Mouse (Mus musculus) forebrain, postnatal 0 days (tissue): ENCODE measurements around the gene Hdac11. TPM values are rescaled to one million over a fixed set of nuclear protein-coding genes. Genes with fewer than 3 reads are reported as not detected.
"Not testable (repeated sequence)": the region's sequence is repeated elsewhere in the genome, so short reads cannot be mapped to it uniquely, and the experiment has no call there.

ENCODE experiments used
- ATAC-seq: fragments of 200-750 bp; cut with Nextera tagmentation; 2 replicates; pipeline ENCODE4 v1.8.0; 2017; ENCODE audit warnings: mild to moderate bottlenecking, moderate library complexity
- DNase-seq: peaks from one replicate; pipeline ENCODE4 v3.0.0-alpha.2; 2015
- H3K27ac ChIP-seq: fragments of 300-500 bp; sonication (generic); 2 replicates; pipeline ENCODE4 v1.5.1; 2014; ENCODE audit warnings: low read depth, mild to moderate bottlenecking, antibody characterized with exemption, low read length, moderate library complexity, mixed read lengths
- H3K27me3 ChIP-seq: fragments of 300-500 bp; sonication (generic); 2 replicates; pipeline ENCODE4 v1.6.1; 2014; ENCODE audit warnings: mild to moderate bottlenecking, low read length, mixed read lengths; ENCODE audit not compliant: insufficient read depth
- H3K36me3 ChIP-seq: fragments of 300-500 bp; sonication (generic); 2 replicates; pipeline ENCODE4 v1.6.1; 2014; ENCODE audit warnings: mild to moderate bottlenecking, moderate library complexity; ENCODE audit not compliant: insufficient read depth
- H3K4me1 ChIP-seq: fragments of 300-500 bp; sonication (generic); 2 replicates; pipeline ENCODE4 v1.6.1; 2014; ENCODE audit warnings: antibody characterized with exemption; ENCODE audit not compliant: insufficient read depth
- H3K4me2 ChIP-seq: fragments of 300-500 bp; sonication (generic); 2 replicates; pipeline ENCODE4 v1.6.1; 2014; ENCODE audit warnings: low read depth, mild to moderate bottlenecking, moderate library complexity
- H3K4me3 ChIP-seq: fragments of 300-500 bp; sonication (generic); 2 replicates; pipeline ENCODE4 v1.5.1; 2014; ENCODE audit warnings: low read depth, low read length, mixed read lengths
- H3K9ac ChIP-seq: fragments of 300-500 bp; sonication (generic); 2 replicates; pipeline ENCODE4 v1.6.1; 2014; ENCODE audit warnings: mild to moderate bottlenecking
- H3K9me3 ChIP-seq: fragments of 300-500 bp; sonication (generic); 2 replicates; pipeline ENCODE4 v1.6.1; 2016; ENCODE audit warnings: low read length
- CTCF ChIP-seq: sonication (generic); IDR thresholded peaks from 2 replicates; pipeline ENCODE4 v1.5.1; 2016; ENCODE audit warnings: antibody characterized with exemption, control low read depth, low read depth
- WGBS: fragments of 180-500 bp; shearing (Covaris S2); extraction: QIAGEN DNeasy Blood & Tissue Kit; methylation state at CpG from one replicate; pipeline ENCODE4 v1.1.7; 2014; 5-methylcytosine and 5-hydroxymethylcytosine counted together
- polyA plus RNA-seq: library from polyadenylated mRNA; unstranded; fragments of >200 nt; fragmentation: Nextera tagmentation; extraction: Ambion mirVana; gene quantifications from 2 replicates; pipeline ENCODE4 v1.2.1, GENCODE M21; 2015
- total RNA-seq: library from RNA; depleted of rRNA; stranded (reverse); fragments of >200 nt; gene quantifications from 2 replicates; pipeline ENCODE4 v1.2.3, GENCODE M21; 2014

The Hdac11 gene
- total and polyA plus RNA-seq, 2 experiments from 2014 or later, result 34.5 to 81.0 TPM

DNA sequence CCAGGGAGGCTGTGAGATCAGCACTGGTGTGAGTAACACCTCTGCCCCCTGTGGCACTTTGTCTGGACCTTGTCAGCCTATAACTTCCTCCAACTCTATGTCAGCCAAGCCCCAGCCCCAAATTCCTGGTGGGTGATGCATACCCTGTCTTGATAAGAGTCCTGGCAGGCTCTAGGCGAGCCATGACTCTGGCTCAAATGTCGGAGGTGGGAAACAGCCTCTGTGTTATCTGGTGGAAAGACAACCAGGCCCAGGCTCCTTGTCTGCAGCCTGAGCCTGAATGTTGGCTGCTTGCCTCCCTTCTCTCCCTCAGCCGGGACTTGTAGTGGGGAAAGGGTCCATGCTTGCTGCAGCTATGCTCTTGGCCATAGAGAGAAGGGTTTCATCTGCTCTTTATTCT lies 54.4 kb downstream of the Hdac11 start:
- H3K9me3 ChIP-seq, result no peaks in the 10 kb centered on the region
- WGBS, result 75% methylated on average over 3 of the region's 3 CpGs

DNA sequence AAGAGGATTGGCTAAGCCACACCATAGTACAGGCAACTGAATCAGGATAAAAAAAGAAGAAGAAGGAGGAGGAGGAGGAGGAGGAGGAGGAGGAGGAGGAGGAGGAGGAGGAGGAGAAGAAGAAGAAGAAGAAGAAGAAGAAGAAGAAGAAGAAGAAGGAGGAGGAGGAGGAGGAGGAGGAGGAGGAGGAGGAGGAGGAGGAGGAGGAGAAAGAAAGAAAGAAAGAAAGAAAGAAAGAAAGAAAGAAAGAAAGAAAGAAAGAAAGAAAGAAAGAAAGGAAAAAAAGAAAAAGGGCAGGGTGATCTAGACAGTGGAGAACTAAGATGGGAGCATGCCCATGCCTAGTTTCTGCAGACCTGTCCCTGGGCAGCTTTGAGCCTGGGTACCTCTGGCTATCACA lies 55.7 kb downstream of the Hdac11 start, which contains the start of gene Fbln2:
Gene Fbln2 (plus strand): TSS at position 301 of the 400 bp plus-strand sequence.
- DNase-seq, H3K9me3 ChIP-seq, H3K27ac ChIP-seq, H3K27me3 ChIP-seq, H3K4me1 ChIP-seq, H3K36me3 ChIP-seq: not testable (repeated sequence)
- peak within 1 kb of the TSS; percentile 36 for H3K4me3 ChIP-seq
- peak within 1 kb of the TSS; percentile 61 for H3K4me2 ChIP-seq
- peak within 1 kb of the TSS; percentile 54 for H3K9ac ChIP-seq
- ATAC-seq, result peak; percentile 1; the same call in 1 of the 2 replicates

More for the DNA sequence above, 54.4 kb downstream of the Hdac11 start:
- Histone ChIP-seq H3K4me1 (no peaks in the 10 kb centered on the region), H3K4me2 (no peak overlapping the region), H3K27ac (no peak overlapping the region), H3K4me3 (no peak overlapping the region), H3K36me3 (no peaks in the 10 kb centered on the region), H3K9ac (no peak overlapping the region), H3K27me3 (no peaks in the 10 kb centered on the region)
- ATAC-seq (no peak), DNase-seq (no peak)
- TF ChIP-seq CTCF, result no peak

DNA sequence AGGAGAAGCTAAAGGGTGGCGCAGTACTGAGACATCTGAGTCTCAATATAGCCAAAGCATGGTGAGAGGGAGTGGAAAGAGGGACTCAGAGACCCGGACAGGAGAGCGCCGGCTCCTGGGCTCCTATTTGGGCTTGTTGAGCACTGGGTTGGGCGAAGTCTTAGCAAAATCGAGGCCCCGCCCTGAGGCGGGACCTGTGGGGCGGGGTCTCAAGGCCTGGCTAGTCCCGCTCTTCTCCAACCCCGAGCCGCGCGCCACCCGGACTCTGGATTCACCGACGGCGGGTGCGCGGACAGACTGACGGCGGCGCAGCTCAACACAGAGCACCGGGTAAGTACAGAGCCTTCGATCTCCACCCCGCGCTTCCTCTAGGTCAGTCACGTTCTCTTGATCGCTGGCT lies 56.1 kb downstream of the Hdac11 start:
- Histone ChIP-seq H3K4me3 (peak overlapping the region; percentile 36), H3K4me1 (0 out of 2 replicates have a peak, but pooled peaks cover 4% of the 10 kb centered on the region), H3K4me2 (peak overlapping the region; percentile 61), H3K36me3 (no peaks in the 10 kb centered on the region), H3K27ac (no peak overlapping the region), H3K9me3 (no peaks in the 10 kb centered on the region), H3K9ac (peak overlapping the region; percentile 54), H3K27me3 (no peaks in the 10 kb centered on the region)
- WGBS, result 1% methylated on average over 29 of the region's 29 CpGs
- ATAC-seq (peak; percentile 83), DNase-seq (peak; percentile 59)
- no peak for TF ChIP-seq CTCF

DNA sequence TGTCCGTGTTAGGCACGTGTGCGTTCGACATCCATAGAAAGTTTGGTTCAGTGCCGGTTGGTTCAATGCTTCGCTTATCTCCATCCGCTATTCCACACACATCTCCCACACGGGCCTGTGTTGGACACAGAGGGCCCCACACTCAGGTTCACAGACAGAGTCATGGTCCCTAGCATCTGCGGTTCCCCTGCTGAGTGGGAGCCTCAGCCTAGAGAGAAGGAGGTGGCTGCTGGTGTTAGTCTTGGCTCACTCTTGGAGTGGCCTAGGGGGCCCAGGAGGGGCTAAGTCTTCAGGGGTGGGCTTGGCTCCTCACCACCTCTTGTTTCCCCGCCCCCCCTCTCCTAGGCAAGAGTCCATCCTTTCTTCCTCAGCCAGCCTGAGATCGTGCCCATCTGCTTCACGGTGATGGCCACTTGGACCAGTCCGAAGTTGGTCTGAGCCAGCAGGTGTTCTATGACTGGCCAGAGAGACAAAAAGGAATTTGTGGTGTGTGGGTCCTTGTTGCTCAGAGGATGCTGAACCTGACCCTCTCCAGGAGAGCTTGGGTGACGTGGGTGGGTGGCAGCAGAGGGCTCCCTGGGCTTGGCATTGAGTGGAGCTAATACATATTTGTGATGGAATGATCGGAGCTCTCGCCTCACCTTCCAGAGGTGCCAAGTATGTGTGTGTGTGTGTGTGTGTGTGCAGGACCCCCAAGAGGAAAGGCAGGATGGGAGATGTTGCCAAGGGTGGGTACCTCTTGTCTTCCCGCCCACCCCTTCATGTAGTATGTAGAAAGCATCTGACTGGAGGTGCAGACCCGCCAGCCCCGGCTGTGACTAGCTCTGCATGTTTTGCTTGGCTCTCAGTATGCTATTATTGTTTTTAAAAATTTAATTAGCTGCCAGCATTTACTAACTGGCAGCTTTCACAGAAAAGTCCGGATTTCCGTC lies 57.1 kb downstream of the Hdac11 start:
- ATAC-seq (no peak; the same call in 1 of the 2 replicates), DNase-seq (no peak)
- Histone ChIP-seq H3K36me3 (no peaks in the 10 kb centered on the region), H3K4me1 (peaks cover 10% of the 10 kb centered on the region; the same call in 1 of the 2 replicates), H3K27ac (no peak overlapping the region), H3K9ac (0 out of 2 replicates have a peak overlapping the region, but pooled peaks have one; percentile 54), H3K4me2 (peak overlapping the region; percentile 61), H3K4me3 (peak overlapping the region; percentile 36), H3K27me3 (no peaks in the 10 kb centered on the region), H3K9me3 (no peaks in the 10 kb centered on the region)
- WGBS, result 47% methylated on average over 21 of the region's 21 CpGs
- TF ChIP-seq CTCF, result no peak

DNA sequence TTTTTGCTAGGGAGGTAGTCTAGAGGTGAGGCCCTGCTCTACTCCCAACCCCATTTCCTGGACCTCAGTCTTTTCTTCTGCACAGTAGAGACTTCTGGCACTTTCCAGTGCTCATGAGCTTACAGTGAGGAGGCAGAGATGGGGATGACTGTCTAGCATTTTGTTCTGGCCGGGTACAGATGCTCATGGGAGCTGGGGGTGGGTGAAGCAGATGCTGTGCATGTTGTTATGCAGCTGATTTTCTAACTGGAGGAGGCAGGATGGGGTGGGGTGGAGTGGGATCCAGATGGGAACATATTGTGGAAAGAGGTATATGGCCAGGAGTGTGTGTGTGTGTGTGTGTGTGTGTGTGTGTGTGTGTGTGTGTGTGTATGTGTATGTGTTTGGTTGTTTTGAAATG lies 59.0 kb downstream of the Hdac11 start:
- Histone ChIP-seq H3K9me3 (no peaks in the 10 kb centered on the region), H3K27ac (no peak overlapping the region), H3K9ac (no peak overlapping the region), H3K4me2 (no peak overlapping the region), H3K27me3 (no peaks in the 10 kb centered on the region), H3K36me3 (no peaks in the 10 kb centered on the region), H3K4me3 (no peak overlapping the region), H3K4me1 (peaks cover 14% of the 10 kb centered on the region; the same call in 1 of the 2 replicates)
- no peak for TF ChIP-seq CTCF
- DNase-seq (no peak), ATAC-seq (no peak)
- 55% methylated on average over 1 of the region's 1 CpGs for WGBS

DNA sequence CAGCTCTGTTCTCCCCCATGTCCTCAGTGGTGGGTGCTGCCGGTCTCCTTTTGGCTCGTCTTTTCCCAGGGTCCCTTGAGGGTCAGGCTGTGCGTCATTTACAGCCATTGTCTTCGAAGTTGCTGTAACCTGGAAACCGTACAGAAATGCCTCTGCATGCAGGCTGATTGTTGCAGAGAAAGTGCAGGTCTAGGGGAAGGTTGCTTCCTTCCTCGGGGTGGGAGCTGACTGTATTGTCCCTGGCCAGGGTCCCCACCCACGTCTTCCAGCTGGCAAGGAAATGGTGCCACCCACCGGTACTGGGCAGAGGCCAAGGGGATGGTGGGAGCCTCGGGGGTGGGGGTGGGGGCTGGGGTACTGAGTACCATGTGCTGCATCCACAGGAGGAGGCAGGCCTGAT lies 62.0 kb downstream of the Hdac11 start:
- Histone ChIP-seq H3K4me3 (no peak overlapping the region), H3K4me2 (no peak overlapping the region), H3K9me3 (no peaks in the 10 kb centered on the region), H3K36me3 (no peaks in the 10 kb centered on the region), H3K27ac (no peak overlapping the region; the same call in 1 of the 2 replicates), H3K27me3 (no peaks in the 10 kb centered on the region), H3K4me1 (peaks cover 14% of the 10 kb centered on the region; the same call in 1 of the 2 replicates), H3K9ac (no peak overlapping the region)
- ATAC-seq (no peak), DNase-seq (no peak)
- no peak for TF ChIP-seq CTCF
- 40% methylated on average over 9 of the region's 9 CpGs for WGBS

DNA sequence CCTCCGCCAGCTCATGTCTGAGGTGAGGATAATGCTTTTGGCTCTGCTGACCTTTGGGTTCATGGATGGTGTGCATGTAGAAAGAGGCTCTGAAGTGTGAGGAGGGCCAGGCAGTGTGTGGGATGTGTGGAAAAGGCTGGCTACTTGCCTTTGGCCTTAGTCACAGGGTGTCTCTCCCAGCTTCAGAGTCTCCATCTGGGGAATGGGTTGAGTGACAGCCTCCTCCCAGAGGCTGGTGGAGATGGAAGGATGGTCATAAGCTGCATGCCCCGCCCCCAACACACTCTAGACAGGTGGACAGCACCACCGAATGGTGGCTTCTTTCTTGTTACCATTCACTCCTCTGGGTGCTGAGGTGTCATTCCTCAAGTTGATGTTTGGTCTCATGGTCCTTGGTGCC lies 62.4 kb downstream of the Hdac11 start:
- no peak overlapping the region; the same call in 1 of the 2 replicates for H3K27ac ChIP-seq
- H3K4me3 ChIP-seq, result no peak overlapping the region
- ATAC-seq, result no peak
- no peaks in the 10 kb centered on the region for H3K36me3 ChIP-seq
- no peaks in the 10 kb centered on the region for H3K27me3 ChIP-seq
- H3K9me3 ChIP-seq, result no peaks in the 10 kb centered on the region
- no peak for DNase-seq
- no peak for TF ChIP-seq CTCF
- H3K4me2 ChIP-seq, result no peak overlapping the region
- WGBS, result 83% methylated on average over 3 of the region's 3 CpGs
- H3K4me1 ChIP-seq, result peaks cover 14% of the 10 kb centered on the region; the same call in 1 of the 2 replicates
- no peak overlapping the region for H3K9ac ChIP-seq
